Mouse (Mus musculus) spleen, adult 2 months (tissue): ENCODE data around the gene Rbl1.

Source experiments
- CTCF ChIP-seq: fragments of 200-500 bp; IDR thresholded peaks from 2 replicates; pipeline ENCODE4 v1.5.1; 2011; ENCODE audit warnings: mild to moderate bottlenecking, inconsistent platforms; ENCODE audit not compliant: insufficient read depth, insufficient read length, insufficient replicate concordance; ENCODE audit errors: extremely low read depth
- POLR2A ChIP-seq: fragments of 200-500 bp; IDR thresholded peaks from 2 replicates; pipeline ENCODE4 v1.6.1; 2011; ENCODE audit warnings: low read depth, low read length, inconsistent platforms

- TF ChIP-seq POLR2A, result no peak
- no peak for TF ChIP-seq CTCF
Measured at GRCm38 (mm10) chr2:157147397-157148020, 56.8 kb downstream of the Rbl1 start.
